Mouse (Mus musculus) forebrain, embryonic 14.5 days (tissue): Measurements from ENCODE around the gene Elp5. TPM values are rescaled to one million over a fixed set of nuclear protein-coding genes. Genes with fewer than 3 reads are reported as not detected.

Experiments
- ATAC-seq: fragments of 200-750 bp; cut with Nextera tagmentation; 2 replicates; pipeline ENCODE4 v1.8.0; 2017; ENCODE audit warnings: mild to moderate bottlenecking, moderate library complexity
- DNase-seq: peaks from one replicate; pipeline ENCODE4 v3.0.0-alpha.2; 2015; ENCODE audit warnings: low spot score
- H3K27ac ChIP-seq: fragments of 300-500 bp; sonication (generic); 2 replicates; pipeline ENCODE4 v1.5.1; 2014; ENCODE audit warnings: low read depth, mild to moderate bottlenecking, control low read depth, low read length, moderate library complexity
- H3K27me3 ChIP-seq: fragments of 300-500 bp; sonication (generic); replicated peaks from 2 replicates; pipeline ENCODE4 v1.6.1; 2014; ENCODE audit warnings: low read length, control low read depth, mixed read lengths; ENCODE audit not compliant: control insufficient read depth, insufficient read depth
- H3K36me3 ChIP-seq: fragments of 300-500 bp; sonication (generic); 2 replicates; pipeline ENCODE4 v1.6.1; 2014; ENCODE audit warnings: low read length, control low read depth; ENCODE audit not compliant: control insufficient read depth, insufficient read depth
- H3K4me1 ChIP-seq: fragments of 300-500 bp; sonication (generic); 2 replicates; pipeline ENCODE4 v1.6.1; 2014; ENCODE audit warnings: antibody characterized with exemption, low read length, control low read depth; ENCODE audit not compliant: control insufficient read depth, insufficient read depth
- H3K4me2 ChIP-seq: fragments of 300-500 bp; sonication (generic); 2 replicates; pipeline ENCODE4 v1.6.1; 2014; ENCODE audit warnings: mild to moderate bottlenecking, control low read depth, low read length
- H3K4me3 ChIP-seq: fragments of 300-500 bp; sonication (generic); 2 replicates; pipeline ENCODE4 v1.5.1; 2014; ENCODE audit warnings: low read depth, low read length, control low read depth
- H3K9ac ChIP-seq: fragments of 300-500 bp; sonication (generic); 2 replicates; pipeline ENCODE4 v1.6.1; 2014; ENCODE audit warnings: mild to moderate bottlenecking, low read length, control low read depth, moderate library complexity
- H3K9me3 ChIP-seq: fragments of 300-500 bp; sonication (generic); replicated peaks from 2 replicates; pipeline ENCODE4 v1.6.1; 2016; ENCODE audit warnings: low read length, control low read depth, mixed read lengths; ENCODE audit not compliant: control insufficient read depth
- WGBS: fragments of 180-500 bp; shearing (Covaris S2); extraction: QIAGEN DNeasy Blood & Tissue Kit; methylation state at CpG from one replicate; pipeline ENCODE4 v1.1.7; 2014; 5-methylcytosine and 5-hydroxymethylcytosine counted together
- microRNA counts: library from miRNA; unstranded; fragments of <30 nt; microRNA quantifications from one replicate; lab custom pipeline; 2016
- microRNA-seq: library from miRNA; unstranded; fragments of <30 nt; microRNA quantifications from one replicate; pipeline ENCODE4, GENCODE M21; 2016
- polyA plus RNA-seq: library from polyadenylated mRNA; unstranded; fragments of >200 nt; fragmentation: Nextera tagmentation; extraction: Ambion mirVana; gene quantifications from 2 replicates; pipeline ENCODE4 v1.2.1, GENCODE M21; 2014

Elp5 gene
- polyA plus RNA-seq, 1 experiment from 2014 or later, result 203 TPM

GRCm38 (mm10) chr11:69920266-69921031 is 61.9 kb downstream of the Elp5 start:
- peaks cover 37% of the 10 kb centered on the region for H3K36me3 ChIP-seq
- ATAC-seq (peak; percentile 11), DNase-seq (peak; percentile 28)
- H3K4me1 ChIP-seq, result peaks cover 16% of the 10 kb centered on the region
- peak overlapping the region; percentile 93 for H3K9ac ChIP-seq
- H3K9me3 ChIP-seq, result no peaks in the 10 kb centered on the region
- H3K4me2 ChIP-seq, result peak overlapping the region; percentile 96
- WGBS, result under 1% methylated on average over 57 of the region's 65 CpGs
- H3K27me3 ChIP-seq, result no peaks in the 10 kb centered on the region
- peak overlapping the region; percentile 93 for H3K27ac ChIP-seq
- H3K4me3 ChIP-seq, result peak overlapping the region; percentile 97

- Histone ChIP-seq H3K4me3 (peak overlapping the region; percentile 97), H3K27me3 (no peaks in the 10 kb centered on the region), H3K9ac (peak overlapping the region; percentile 93), H3K9me3 (no peaks in the 10 kb centered on the region), H3K4me2 (peak overlapping the region; percentile 96), H3K4me1 (peaks cover 23% of the 10 kb centered on the region), H3K27ac (peak overlapping the region; percentile 93), H3K36me3 (peaks cover 44% of the 10 kb centered on the region)
- peak; percentile 82 for DNase-seq
- ATAC-seq, result no peak
- under 1% methylated on average over 17 of the region's 17 CpGs for WGBS
These were observed 62.6 kb downstream of the Elp5 start for GRCm38 (mm10) chr11:69919661-69920265.

- Histone ChIP-seq H3K27me3 (no peaks in the 10 kb centered on the region), H3K9me3 (no peaks in the 10 kb centered on the region), H3K4me3 (peak overlapping the region; percentile 97), H3K27ac (no peak overlapping the region), H3K36me3 (peaks cover 46% of the 10 kb centered on the region), H3K9ac (peak overlapping the region; percentile 93), H3K4me1 (peaks cover 28% of the 10 kb centered on the region), H3K4me2 (peak overlapping the region; percentile 96)
- no peak for ATAC-seq
- no peak for DNase-seq
- WGBS, result 89% methylated on average over 9 of the region's 9 CpGs
These were observed 63.3 kb downstream of the Elp5 start for GRCm38 (mm10) chr11:69919053-69919452.

MicroRNAs within 50 kb of the gene (microRNA counts, 519-probe panel; counts per million panel counts)
- not detected for microRNA mmu-miR-324-3p (lab: Ali Mortazavi, UCI)
- microRNA mmu-miR-324-5p (lab: Ali Mortazavi, UCI), result 4,764 counts per million, percentile 70 among the panel's probes with 10 or more counts

Small RNA genes lying within 50 kb of the gene (microRNA-seq; reads per million reads assigned to microRNA genes)
- gene Gm44349, result not detected
- 3,254 reads per million, percentile 89 among the genes with 10 or more reads in this experiment for gene Mir324

Other genes with a start within 250 kb of the Elp5 start
- gene Polr2a, start 223.9 kb downstream of the Elp5 start, polyA plus RNA-seq, result 21.1 and 21.3 TPM in 2 replicates
- 0.56 TPM in 1 of 2 replicates, not detected in the other for gene Slc35g3, start 220.5 kb downstream of the Elp5 start, polyA plus RNA-seq
- 2.1 and 2.8 TPM in 2 replicates for gene Zbtb4, start 216.6 kb downstream of the Elp5 start, polyA plus RNA-seq
- gene Chrnb1, start 186.6 kb downstream of the Elp5 start, polyA plus RNA-seq, result 0.68 and 1.4 TPM in 2 replicates
- 2.9 and 3.0 TPM in 2 replicates for gene Fgf11, start 180.7 kb downstream of the Elp5 start, polyA plus RNA-seq
- 0.15 and 0.52 TPM in 2 replicates for gene Tmem102, start 176.9 kb downstream of the Elp5 start, polyA plus RNA-seq
- gene Gm39566, start 167.2 kb downstream of the Elp5 start, polyA plus RNA-seq, result not detected in 2 replicates
- not detected in 2 replicates for gene Spem2, start 164.1 kb downstream of the Elp5 start, polyA plus RNA-seq
- gene Spem1, start 160.3 kb downstream of the Elp5 start, polyA plus RNA-seq, result 0.39 TPM in 1 of 2 replicates, not detected in the other
- 15.7 and 18.4 TPM in 2 replicates for gene Nlgn2, start 144.7 kb downstream of the Elp5 start, polyA plus RNA-seq
- 307 and 386 TPM in 2 replicates for gene Tmem256, start 144.0 kb downstream of the Elp5 start, polyA plus RNA-seq
- 44.3 and 49.0 TPM in 2 replicates for gene Plscr3, start 136.1 kb downstream of the Elp5 start, polyA plus RNA-seq
- gene Tnk1, start 123.8 kb downstream of the Elp5 start, polyA plus RNA-seq, result 0.32 TPM in 1 of 2 replicates, not detected in the other
- gene Tmem95, start 104.5 kb downstream of the Elp5 start, polyA plus RNA-seq, result not detected in 2 replicates
- gene Kctd11, start 101.1 kb downstream of the Elp5 start, polyA plus RNA-seq, result 1.1 and 1.2 TPM in 2 replicates
- 0.10 and 0.17 TPM in 2 replicates for gene Acap1, start 87.0 kb downstream of the Elp5 start, polyA plus RNA-seq
- 15.0 and 18.6 TPM in 2 replicates for gene 2810408A11Rik, start 81.5 kb downstream of the Elp5 start, polyA plus RNA-seq
- 16.7 and 23.8 TPM in 2 replicates for gene Neurl4, start 81.4 kb downstream of the Elp5 start, polyA plus RNA-seq
- 62.9 and 67.8 TPM in 2 replicates for gene Gps2, start 68.6 kb downstream of the Elp5 start, polyA plus RNA-seq
- 1,251 and 1,277 TPM in 2 replicates for gene Eif5a, start 60.6 kb downstream of the Elp5 start, polyA plus RNA-seq
- gene Ybx2, start 46.7 kb downstream of the Elp5 start, polyA plus RNA-seq, result 3.9 and 4.0 TPM in 2 replicates
- 5.5 and 6.7 TPM in 2 replicates for gene Slc2a4, start 34.3 kb downstream of the Elp5 start, polyA plus RNA-seq
- gene Cldn7, start 17.7 kb downstream of the Elp5 start, polyA plus RNA-seq, result not detected in 2 replicates
- gene Ctdnep1, start 1.4 kb downstream of the Elp5 start, polyA plus RNA-seq, result 24.0 and 26.1 TPM in 2 replicates
- 701 and 779 TPM in 2 replicates for gene Gabarap, start 8.6 kb upstream of the Elp5 start, polyA plus RNA-seq
- gene Phf23, start 13.3 kb upstream of the Elp5 start, polyA plus RNA-seq, result 49.4 and 49.6 TPM in 2 replicates
- gene Dvl2, start 18.1 kb upstream of the Elp5 start, polyA plus RNA-seq, result 19.7 and 25.7 TPM in 2 replicates
- gene Acadvl, start 32.9 kb upstream of the Elp5 start, polyA plus RNA-seq, result 53.3 and 58.4 TPM in 2 replicates
- gene Dlg4, start 34.4 kb upstream of the Elp5 start, polyA plus RNA-seq, result 19.3 and 21.0 TPM in 2 replicates
- gene Asgr1, start 71.6 kb upstream of the Elp5 start, polyA plus RNA-seq, result 2.0 and 2.1 TPM in 2 replicates
- gene Asgr2, start 110.1 kb upstream of the Elp5 start, polyA plus RNA-seq, result not detected in 2 replicates
- gene Mgl2, start 147.8 kb upstream of the Elp5 start, polyA plus RNA-seq, result 0.72 and 1.1 TPM in 2 replicates
- gene Clec10a, start 173.7 kb upstream of the Elp5 start, polyA plus RNA-seq, result 0.63 and 0.97 TPM in 2 replicates
- gene Slc16a11, start 230.2 kb upstream of the Elp5 start, polyA plus RNA-seq, result 0.98 and 1.1 TPM in 2 replicates
- 9.2 and 12.9 TPM in 2 replicates for gene Slc16a13, start 238.5 kb upstream of the Elp5 start, polyA plus RNA-seq
- gene Bcl6b, start 247.3 kb upstream of the Elp5 start, polyA plus RNA-seq, result 4.5 and 6.3 TPM in 2 replicates